Mouse (Mus musculus): Measurements from ENCODE around the gene Shank2.

GRCm38 (mm10) chr7:144052076-144052475 is 50.3 kb downstream of the Shank2 start:
- peak; percentile 23; the same call in 1 of the 2 replicates for TF ChIP-seq CTCF (IDR thresholded peaks at IDR 0.05; ENCODE audit: borderline replicate concordance, extremely low read depth, insufficient read depth, insufficient read length)
- no peak for TF ChIP-seq POLR2A (IDR thresholded peaks at IDR 0.05; ENCODE audit: borderline replicate concordance, extremely low read depth, insufficient read depth, insufficient read length, poor library complexity, severe bottlenecking)

Measured in brain, embryonic 14.5 days (tissue).